Mouse (Mus musculus): Measurements from ENCODE around the gene Plppr2.

Gene Plppr2

GRCm38 (mm10) chr9:21936692-21937570 lies at the start of gene Plppr2:
TSS of gene Plppr2 (plus strand) at chr9:21937033.
- DNase-seq (ENCODE audit: low spot score in 2 of 2) = peak; percentile 91 to 96

GRCm38 (mm10) chr9:21889229-21889628 lies 47.6 kb upstream of the Plppr2 start:
- DNase-seq (ENCODE audit: low spot score in 2 of 2) = no peak

- peak; percentile 65 to 67 for DNase-seq (ENCODE audit: low spot score in 2 of 2)
Measured at GRCm38 (mm10) chr9:21901223-21901820, 35.5 kb upstream of the Plppr2 start.

- no peak for DNase-seq (ENCODE audit: low spot score in 2 of 2)
Measured at GRCm38 (mm10) chr9:21904031-21904430, 32.8 kb upstream of the Plppr2 start.

GRCm38 (mm10) chr9:21908216-21908615 lies 28.6 kb upstream of the Plppr2 start:
- DNase-seq (ENCODE audit: low spot score in 2 of 2) = no peak

- DNase-seq (ENCODE audit: low spot score in 2 of 2) = no peak
Measured at GRCm38 (mm10) chr9:21909474-21910223, 27.2 kb upstream of the Plppr2 start.

GRCm38 (mm10) chr9:21916851-21917492 lies 19.9 kb upstream of the Plppr2 start:
- DNase-seq (ENCODE audit: low spot score in 2 of 2) = no peak

GRCm38 (mm10) chr9:21917493-21918034 lies 19.3 kb upstream of the Plppr2 start:
- DNase-seq (ENCODE audit: low spot score in 2 of 2) = peak in 1 of 2 experiments; percentile 39

DNA sequence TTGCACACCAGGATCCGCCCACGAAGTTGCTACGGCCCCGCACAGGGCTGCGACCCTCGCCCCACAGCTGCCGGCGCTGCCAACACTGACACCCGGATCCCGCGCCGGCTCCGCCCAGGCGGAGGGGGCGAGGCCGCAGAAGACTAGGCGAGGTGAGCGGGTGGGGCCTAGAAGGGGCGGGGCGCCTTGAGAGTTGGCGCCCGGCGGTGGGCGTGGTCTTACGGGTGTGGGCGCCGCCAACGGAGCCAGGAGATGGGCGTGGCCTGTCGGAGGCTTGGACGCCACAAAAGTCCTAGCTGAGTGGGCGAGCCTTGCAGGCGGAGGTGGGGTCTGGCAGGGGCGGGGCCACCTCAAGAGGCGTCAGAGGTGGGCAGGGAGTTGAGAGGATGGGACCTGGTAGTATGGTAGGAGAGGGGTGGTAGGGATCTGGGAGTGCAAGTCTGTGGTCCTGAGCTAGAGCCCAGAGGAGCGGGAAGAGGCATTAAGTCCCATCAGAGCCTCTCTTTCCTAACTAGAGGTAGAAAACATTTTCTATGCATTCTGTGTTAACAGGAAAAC lies 18.7 kb upstream of the Plppr2 start, which contains the start of gene Rab3d:
Gene Rab3d, minus strand, starts transcription at position 158 of the 558 bp plus-strand sequence.
- peak; percentile 95 to 96 for DNase-seq (ENCODE audit: low spot score in 2 of 2)

GRCm38 (mm10) chr9:21918692-21919384 lies 18.0 kb upstream of the Plppr2 start:
- no peak for DNase-seq (ENCODE audit: low spot score in 2 of 2)

GRCm38 (mm10) chr9:21923036-21923435 lies 13.8 kb upstream of the Plppr2 start:
- DNase-seq (ENCODE audit: low spot score in 2 of 2) = no peak

DNA sequence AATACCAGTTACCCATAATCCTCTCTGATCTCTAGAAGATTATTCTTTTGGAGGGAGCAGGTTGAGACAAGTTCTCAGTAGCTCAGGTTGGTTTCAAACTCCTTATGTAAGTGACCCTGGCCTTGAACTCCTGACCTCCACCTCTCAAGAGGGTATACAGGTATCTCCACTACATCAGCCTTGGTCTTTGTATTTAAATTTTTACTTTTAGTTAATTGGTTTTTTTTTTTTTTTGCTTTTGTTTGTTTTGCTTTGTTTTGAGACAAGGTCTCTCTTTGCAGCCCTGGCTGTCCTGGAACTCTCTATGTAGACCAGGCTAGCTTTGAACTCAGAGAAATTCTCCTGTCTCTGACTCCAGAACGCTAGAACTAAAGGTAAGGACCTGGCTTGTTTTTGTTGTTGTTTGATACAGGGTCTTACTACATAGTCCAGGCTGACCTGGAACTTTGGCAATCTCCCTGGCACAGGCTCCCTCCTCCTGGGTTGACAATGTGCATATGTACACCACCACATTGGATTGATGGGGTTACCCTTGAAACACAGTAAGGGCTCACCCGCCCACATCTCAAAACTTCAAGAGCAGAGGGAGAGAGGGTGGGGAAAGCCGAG lies 13.2 kb upstream of the Plppr2 start:
- DNase-seq (ENCODE audit: low spot score in 2 of 2) = no peak

DNA sequence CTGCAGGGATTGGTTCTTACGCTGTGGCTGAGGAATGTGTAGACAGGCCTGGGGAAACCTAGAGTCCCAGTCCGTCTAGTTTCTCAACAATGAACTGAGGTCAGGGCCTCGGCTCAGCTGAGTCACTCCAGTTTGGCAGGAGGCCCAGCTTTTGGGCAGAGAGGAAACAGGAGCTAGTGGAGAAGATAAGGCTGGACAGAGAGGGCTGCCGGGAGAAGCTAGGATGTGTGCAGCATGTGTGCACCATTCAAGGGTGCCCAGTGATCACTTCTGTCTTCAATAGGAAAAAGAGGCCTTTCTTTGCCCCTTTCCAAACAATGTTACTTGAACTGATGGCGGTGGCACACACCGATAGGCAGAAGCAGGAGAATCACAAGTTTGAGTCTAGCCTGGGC lies 12.7 kb upstream of the Plppr2 start:
- peak; percentile 97 for DNase-seq (ENCODE audit: low spot score in 2 of 2)

DNA sequence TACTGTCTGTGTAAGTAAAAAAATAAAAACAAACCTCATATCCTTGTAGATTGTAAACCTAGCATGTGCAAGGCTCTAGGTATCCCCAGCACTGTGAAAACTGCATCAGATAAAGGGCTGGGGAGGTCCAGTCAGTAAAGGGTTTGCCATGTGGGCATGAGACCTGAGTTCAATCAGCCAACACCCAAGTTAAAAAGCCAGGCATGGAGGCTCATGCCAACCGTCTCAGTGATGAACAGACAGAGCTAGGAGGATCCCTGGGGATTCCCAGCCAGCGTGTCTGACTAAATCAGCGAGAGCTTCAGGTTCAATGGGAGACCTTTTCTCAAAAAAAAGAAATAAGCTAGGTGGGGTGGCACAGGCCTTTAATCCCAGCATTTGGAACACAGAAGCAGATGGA lies 11.8 kb upstream of the Plppr2 start:
- no peak for DNase-seq (ENCODE audit: low spot score in 2 of 2)

DNA sequence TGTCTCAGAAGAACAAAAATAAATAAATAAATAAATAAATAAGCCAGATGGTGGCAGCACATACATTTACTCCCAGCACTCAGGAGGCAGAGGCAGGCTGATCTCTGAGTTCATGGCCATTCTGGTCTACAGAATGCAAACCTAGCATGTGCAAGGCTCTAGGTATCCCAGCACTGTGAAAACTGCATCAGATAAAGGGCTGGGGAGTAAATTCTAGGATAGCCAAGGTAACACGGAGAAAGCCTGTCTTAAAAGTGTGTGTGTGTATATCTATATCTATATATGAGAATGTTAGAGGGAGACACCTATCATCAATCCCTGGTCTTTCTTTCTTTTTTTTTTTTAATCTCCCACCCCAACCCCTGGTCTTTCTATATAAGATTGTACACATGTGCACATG lies 11.3 kb upstream of the Plppr2 start:
- DNase-seq (ENCODE audit: low spot score in 2 of 2) = no peak

DNA sequence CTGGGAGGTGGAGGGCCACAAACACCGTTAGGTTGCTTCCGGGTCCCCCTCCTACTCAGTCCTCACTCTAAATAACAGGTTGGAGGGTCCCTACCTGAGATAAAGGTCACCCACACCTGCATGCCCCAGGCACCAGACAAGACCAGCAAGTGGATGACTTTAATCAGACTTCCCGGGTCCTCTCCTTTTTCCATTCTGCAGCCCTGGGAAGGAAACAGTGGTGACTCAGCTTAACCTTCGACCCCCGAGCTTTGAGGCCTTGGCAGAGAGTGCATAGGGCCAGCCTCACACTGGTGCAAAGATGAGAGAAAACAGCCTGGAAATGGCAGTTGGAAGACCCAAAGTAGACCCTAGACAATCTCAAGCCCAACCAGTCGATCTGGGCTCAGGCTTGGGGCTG lies 10.7 kb upstream of the Plppr2 start:
- no peak for DNase-seq (ENCODE audit: low spot score in 2 of 2)

DNA sequence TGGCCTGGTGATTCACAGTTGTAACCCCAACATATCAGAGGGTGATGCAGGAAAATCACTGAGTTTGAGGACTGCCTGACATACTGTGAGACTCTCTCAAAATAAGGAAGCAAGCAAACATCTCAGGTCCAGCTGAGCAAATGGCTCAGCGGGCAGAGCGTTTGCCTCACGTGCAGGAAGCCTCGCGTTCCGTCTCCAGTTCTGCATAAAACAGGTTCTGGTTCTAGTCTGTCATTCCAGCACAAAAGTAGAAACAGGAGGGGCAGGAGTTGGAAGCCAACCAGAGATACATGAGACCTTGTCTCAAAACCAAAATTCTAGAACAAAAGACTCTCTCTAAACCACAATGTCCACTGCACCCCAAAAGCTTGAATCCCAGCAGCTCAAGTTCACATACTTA lies 10.0 kb upstream of the Plppr2 start:
- no peak for DNase-seq (ENCODE audit: low spot score in 2 of 2)

DNA sequence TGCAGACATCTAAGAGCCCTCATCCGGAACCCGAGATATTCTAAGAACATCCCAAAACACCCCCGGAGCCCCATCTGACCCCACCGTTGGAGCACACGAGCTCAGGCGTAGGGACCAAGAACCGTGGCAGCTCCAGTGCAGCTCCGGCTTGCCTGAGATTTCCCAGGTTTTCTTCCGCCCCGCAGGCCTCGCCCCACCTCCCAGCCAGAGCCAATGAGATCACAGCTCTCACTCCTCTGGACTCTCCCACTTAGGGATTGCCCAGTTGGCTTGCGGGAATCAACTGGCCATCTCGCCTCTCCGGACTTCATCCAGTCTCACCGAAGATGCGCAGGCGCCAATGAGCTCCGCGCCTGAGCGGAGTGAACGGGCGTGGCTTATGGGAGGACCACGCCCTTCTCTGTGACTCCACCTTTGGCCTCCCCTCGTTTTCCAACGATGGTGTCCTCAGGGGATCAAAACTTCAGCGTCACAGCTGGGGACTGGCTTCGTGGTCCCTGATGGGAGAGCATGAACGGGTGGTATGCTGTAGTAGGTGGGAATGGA lies 9.6 kb upstream of the Plppr2 start, which contains the start of the genes Ccdc159 and Tmem205:
Gene Ccdc159, plus strand, starts transcription at position 264 of the 546 bp plus-strand sequence.
Gene Tmem205, minus strand, starts transcription at position 349 of the 546 bp plus-strand sequence.
- DNase-seq (ENCODE audit: low spot score in 2 of 2) = peak; percentile 96 to 98

DNA sequence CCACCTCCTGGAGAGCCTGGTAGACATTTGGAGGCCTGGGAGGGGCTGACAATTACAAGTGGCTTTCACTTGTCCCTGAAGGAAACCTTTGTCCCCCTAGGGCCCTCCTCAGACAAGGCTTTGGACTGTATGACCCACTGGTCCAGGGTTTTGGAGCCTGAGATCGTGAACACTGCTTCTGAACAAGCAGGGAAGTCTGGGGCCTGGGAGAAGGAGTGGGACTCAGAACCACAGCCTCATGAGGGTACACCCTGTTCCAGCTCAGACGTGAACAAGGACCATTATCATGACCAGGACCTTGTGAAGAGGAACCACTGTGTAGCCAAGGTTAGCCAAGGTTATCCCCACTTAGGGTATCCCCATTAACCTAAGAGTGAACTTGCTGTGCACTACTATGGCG lies 7.6 kb upstream of the Plppr2 start:
- no peak for DNase-seq (ENCODE audit: low spot score in 2 of 2)

DNA sequence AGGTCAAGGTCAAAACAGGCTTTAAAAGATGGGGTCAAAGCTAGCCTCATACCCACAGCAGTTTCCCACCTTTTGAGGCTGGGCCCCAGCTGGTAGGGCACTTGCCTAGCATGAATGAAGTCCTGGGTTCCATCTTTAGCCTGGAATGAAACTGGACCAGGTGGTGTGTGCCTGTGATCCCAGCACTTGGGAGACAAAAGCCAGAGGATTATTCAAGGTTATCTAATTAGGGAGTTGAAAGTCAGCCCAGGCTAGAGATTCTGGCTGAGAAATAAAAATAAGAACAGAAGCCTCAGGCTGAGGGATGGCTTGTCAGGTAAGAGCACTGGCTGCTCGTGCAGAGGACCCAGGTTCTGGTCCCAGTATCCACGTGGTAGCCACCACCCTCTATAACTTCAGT lies 4.8 kb upstream of the Plppr2 start:
- DNase-seq (ENCODE audit: low spot score in 2 of 2) = no peak

Measured in heart, adult 9 months (tissue).